Mouse (Mus musculus) bone marrow, adult 2 months (tissue): ENCODE results near the gene Gm28539.

ENCODE experiments used
- CTCF ChIP-seq: fragments of 200-500 bp; IDR thresholded peaks from 2 replicates; pipeline ENCODE4 v1.5.1; 2011; ENCODE audit warnings: low read length, control low read depth; ENCODE audit not compliant: control insufficient read depth, insufficient read depth
- POLR2A ChIP-seq: fragments of 200-500 bp; IDR thresholded peaks from 2 replicates; pipeline ENCODE4 v1.6.1; 2011; ENCODE audit warnings: low read depth, mild to moderate bottlenecking, control low read depth, low read length, borderline replicate concordance; ENCODE audit not compliant: control insufficient read depth

DNA sequence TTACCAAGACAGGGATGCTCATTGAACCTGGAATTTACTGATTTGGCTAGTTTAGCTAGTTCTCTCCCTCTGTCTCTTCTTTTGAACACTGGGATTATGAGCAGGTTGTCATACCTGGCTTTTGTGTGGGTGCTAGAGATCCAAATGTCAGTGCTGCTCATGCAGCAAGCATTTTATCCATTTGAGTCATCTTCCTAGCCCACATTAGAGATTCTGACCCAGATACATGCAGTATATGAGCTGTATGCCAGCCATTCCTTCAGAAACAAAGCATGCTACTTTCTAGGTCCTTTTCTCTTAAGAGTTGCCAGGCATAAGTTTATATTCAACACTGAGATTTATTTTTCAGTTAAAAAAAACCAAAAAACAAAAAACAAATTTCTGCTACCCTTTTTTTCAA, 116.4 kb downstream of the Gm28539 start:
- TF ChIP-seq CTCF = no peak
- TF ChIP-seq POLR2A = no peak
